Mouse (Mus musculus) lung, embryonic 15.5 days (tissue): ENCODE data around the gene Gm37240. TPM values are rescaled to one million over a fixed set of nuclear protein-coding genes. Genes with fewer than 3 reads are reported as not detected.

Experiments used
- ATAC-seq: fragments of 200-750 bp; cut with Nextera tagmentation; 2 replicates; pipeline ENCODE4 v1.8.0; 2017; ENCODE audit warnings: moderate number of reproducible peaks, borderline replicate concordance; ENCODE audit not compliant: low FRiP score, low TSS enrichment; ENCODE audit errors: extremely low read depth
- H3K27ac ChIP-seq: fragments of 300-500 bp; sonication (generic); 2 replicates; pipeline ENCODE4 v1.5.1; 2015; ENCODE audit warnings: moderate library complexity, mild to moderate bottlenecking, inconsistent platforms
- H3K27me3 ChIP-seq: fragments of 300-500 bp; sonication (generic); 2 replicates; pipeline ENCODE4 v1.6.1; 2015; ENCODE audit warnings: inconsistent platforms
- H3K36me3 ChIP-seq: fragments of 300-500 bp; sonication (generic); 2 replicates; pipeline ENCODE4 v1.6.1; 2015; ENCODE audit warnings: inconsistent platforms
- H3K4me1 ChIP-seq: fragments of 300-500 bp; sonication (generic); 2 replicates; pipeline ENCODE4 v1.6.1; 2015; ENCODE audit warnings: inconsistent platforms
- H3K4me2 ChIP-seq: fragments of 300-500 bp; sonication (generic); 2 replicates; pipeline ENCODE4 v1.6.1; 2015; ENCODE audit warnings: inconsistent platforms, mild to moderate bottlenecking, moderate library complexity
- H3K4me3 ChIP-seq: fragments of 300-500 bp; sonication (generic); 2 replicates; pipeline ENCODE4 v1.5.1; 2015; ENCODE audit warnings: mild to moderate bottlenecking, inconsistent platforms
- H3K9ac ChIP-seq: fragments of 300-500 bp; sonication (generic); 2 replicates; pipeline ENCODE4 v1.6.1; 2015; ENCODE audit warnings: inconsistent platforms
- H3K9me3 ChIP-seq: fragments of 300-500 bp; sonication (generic); 2 replicates; pipeline ENCODE4 v1.6.1; 2016; ENCODE audit warnings: inconsistent platforms
- WGBS: fragments of 180-500 bp; shearing (Covaris S2); methylation state at CpG from one replicate; pipeline ENCODE4 v1.1.7; 2015; 5-methylcytosine and 5-hydroxymethylcytosine counted together
- polyA plus RNA-seq: library from polyadenylated mRNA; unstranded; fragments of >200 nt; fragmentation: Nextera tagmentation; extraction: Ambion mirVana; gene quantifications from 2 replicates; pipeline ENCODE4 v1.2.1, GENCODE M21; 2015

Gene Gm37240
- polyA plus RNA-seq, 1 experiment from 2014 or later = 8.8 TPM

GRCm38 (mm10) chr3:85222046-85222445 is 665.3 kb downstream of the Gm37240 start:
- Histone ChIP-seq H3K36me3 (no peaks in the 10 kb centered on the region), H3K9me3 (no peaks in the 10 kb centered on the region), H3K9ac (no peak overlapping the region), H3K4me1 (no peaks in the 10 kb centered on the region), H3K4me2 (no peak overlapping the region), H3K27me3 (no peaks in the 10 kb centered on the region), H3K4me3 (no peak overlapping the region), H3K27ac (no peak overlapping the region)
- no peak for ATAC-seq
- WGBS = 69% methylated on average over 5 of the region's 5 CpGs

DNA sequence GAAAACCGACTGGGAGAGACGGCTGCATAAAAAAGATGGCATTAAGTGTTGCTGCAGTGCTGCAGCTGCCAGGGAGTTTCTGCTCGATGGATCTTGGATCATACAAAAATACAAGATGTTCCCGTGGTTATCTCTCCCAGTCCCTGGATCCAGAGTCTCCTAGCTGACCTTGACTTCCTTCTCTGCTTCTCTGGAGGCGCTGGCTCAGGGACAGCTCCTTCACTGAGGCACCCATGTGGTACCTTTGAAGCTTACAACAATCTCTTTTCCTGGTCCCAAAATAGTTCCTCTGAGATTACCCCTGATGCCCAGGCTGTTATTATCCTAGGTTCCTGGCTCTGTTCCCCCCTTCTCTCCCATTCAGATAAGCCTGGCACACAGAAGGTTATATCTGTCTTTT is 672.4 kb downstream of the Gm37240 start:
- Histone ChIP-seq H3K4me2 (no peak overlapping the region), H3K9me3 (no peaks in the 10 kb centered on the region), H3K9ac (no peak overlapping the region), H3K27me3 (no peaks in the 10 kb centered on the region), H3K4me3 (no peak overlapping the region), H3K27ac (no peak overlapping the region), H3K4me1 (no peaks in the 10 kb centered on the region), H3K36me3 (no peaks in the 10 kb centered on the region)
- WGBS = 58% methylated on average over 5 of the region's 5 CpGs
- no peak for ATAC-seq

DNA sequence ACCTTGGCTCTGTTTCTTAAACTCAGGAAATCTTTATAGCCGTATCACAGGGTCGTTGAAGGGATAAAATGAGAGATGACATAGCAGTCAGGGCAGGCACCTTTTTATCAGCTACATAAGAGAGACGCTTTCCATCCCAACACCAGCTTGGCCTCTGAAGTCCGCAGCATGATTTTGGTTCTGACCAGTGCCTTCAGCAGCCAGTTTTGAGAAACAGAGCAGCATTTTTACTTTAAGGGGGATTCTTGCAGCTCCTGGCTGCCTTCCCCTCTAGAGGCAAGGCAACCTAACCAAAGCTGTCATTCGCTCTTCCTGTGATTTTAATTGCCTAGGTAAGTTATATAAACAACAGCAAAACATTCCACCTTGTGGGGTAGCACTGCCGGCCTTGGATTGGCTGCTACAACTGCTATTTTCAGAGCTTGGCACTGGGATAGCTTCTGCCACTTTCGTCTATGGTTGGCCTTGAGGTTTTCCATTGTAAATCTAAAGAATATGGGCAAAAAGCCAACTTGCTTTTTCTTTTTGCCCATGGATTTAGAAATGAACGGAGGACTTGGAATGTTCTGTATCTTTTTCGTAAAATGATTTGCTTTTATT is 674.5 kb downstream of the Gm37240 start:
- 40% methylated on average over 9 of the region's 9 CpGs for WGBS
- no peak overlapping the region for H3K27ac ChIP-seq
- H3K36me3 ChIP-seq = no peaks in the 10 kb centered on the region
- no peaks in the 10 kb centered on the region for H3K4me1 ChIP-seq
- no peaks in the 10 kb centered on the region for H3K27me3 ChIP-seq
- no peak overlapping the region for H3K4me2 ChIP-seq
- no peak for ATAC-seq
- H3K9me3 ChIP-seq = no peaks in the 10 kb centered on the region
- no peak overlapping the region for H3K4me3 ChIP-seq
- H3K9ac ChIP-seq = no peak overlapping the region

GRCm38 (mm10) chr3:85209887-85210844 is 677.2 kb downstream of the Gm37240 start:
- no peaks in the 10 kb centered on the region for H3K27me3 ChIP-seq
- no peak overlapping the region for H3K4me2 ChIP-seq
- no peaks in the 10 kb centered on the region for H3K9me3 ChIP-seq
- WGBS = 45% methylated on average over 17 of the region's 17 CpGs
- no peak overlapping the region for H3K9ac ChIP-seq
- H3K4me3 ChIP-seq = no peak overlapping the region
- no peaks in the 10 kb centered on the region for H3K36me3 ChIP-seq
- ATAC-seq = no peak
- H3K4me1 ChIP-seq = no peaks in the 10 kb centered on the region
- H3K27ac ChIP-seq = no peak overlapping the region

DNA sequence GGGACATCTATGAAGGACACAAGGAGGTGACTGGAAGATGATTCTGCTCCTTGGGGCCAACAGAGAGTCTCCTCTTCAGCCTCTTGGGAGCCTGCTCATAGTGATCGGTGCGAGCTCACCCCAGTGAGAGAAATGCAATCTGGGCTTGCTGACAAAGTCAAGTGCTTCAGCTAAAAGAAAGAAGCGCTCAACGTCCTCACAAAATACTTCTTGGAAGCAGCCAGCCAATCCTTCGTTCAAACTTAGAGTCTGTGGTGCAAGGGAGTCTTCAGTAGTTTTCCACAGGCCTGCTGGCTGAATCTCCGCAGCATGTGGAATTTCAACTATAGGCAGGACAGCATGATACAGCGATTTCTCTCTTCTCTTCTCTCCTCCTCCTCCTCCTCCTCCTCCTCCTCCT is 680.8 kb downstream of the Gm37240 start:
- WGBS = 74% methylated on average over 7 of the region's 7 CpGs
- no peaks in the 10 kb centered on the region for H3K4me1 ChIP-seq
- no peak for ATAC-seq

DNA sequence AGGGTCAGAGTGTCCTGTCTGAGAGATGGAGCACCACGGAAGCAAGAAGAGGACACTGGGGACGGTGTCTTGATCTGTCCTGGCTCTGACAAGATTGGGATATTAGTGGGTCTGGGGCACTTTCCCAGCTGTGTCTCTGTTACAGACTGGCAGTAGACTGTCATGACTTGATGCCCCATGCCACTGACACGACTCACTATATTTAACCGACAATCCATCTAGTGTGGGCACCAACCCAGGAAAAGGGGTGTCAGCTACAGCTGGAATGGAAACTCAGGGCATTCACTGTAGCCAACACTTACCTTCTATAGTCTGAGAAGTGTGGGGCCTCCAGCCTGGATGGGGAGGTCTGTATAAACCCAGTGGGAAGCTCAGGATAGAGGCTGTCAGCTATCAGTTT is 681.4 kb downstream of the Gm37240 start:
- Histone ChIP-seq H3K4me2 (no peak overlapping the region), H3K4me3 (no peak overlapping the region), H3K36me3 (no peaks in the 10 kb centered on the region), H3K27ac (no peak overlapping the region), H3K27me3 (no peaks in the 10 kb centered on the region), H3K9ac (no peak overlapping the region), H3K9me3 (no peaks in the 10 kb centered on the region), H3K4me1 (no peaks in the 10 kb centered on the region)
- no peak for ATAC-seq
- WGBS = 72% methylated on average over 4 of the region's 4 CpGs

More for the DNA sequence above, 680.8 kb downstream of the Gm37240 start:
- Histone ChIP-seq H3K4me2 (no peak overlapping the region), H3K9ac (no peak overlapping the region), H3K36me3 (no peaks in the 10 kb centered on the region), H3K4me3 (no peak overlapping the region), H3K27me3 (no peaks in the 10 kb centered on the region), H3K9me3 (no peaks in the 10 kb centered on the region), H3K27ac (no peak overlapping the region)

DNA sequence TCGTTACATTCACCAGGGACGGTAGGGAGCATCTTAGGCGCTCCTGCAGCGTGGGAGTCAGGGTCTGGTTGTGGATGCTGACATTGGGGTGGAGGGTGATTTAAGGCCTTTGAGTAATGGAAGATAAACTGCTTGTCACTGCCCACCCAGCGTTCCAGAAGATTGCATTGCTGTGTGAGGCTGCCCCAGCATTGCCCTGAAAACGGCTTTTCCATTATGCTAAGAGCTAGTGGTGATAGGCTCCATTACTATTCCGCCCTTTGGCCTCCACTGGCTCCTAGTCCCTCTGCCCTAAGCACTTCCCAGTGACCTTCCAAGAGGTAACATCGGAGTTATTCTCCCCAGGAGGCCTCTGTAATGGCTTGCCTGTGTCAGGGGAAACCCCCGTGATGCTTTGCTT is 683.7 kb downstream of the Gm37240 start:
- H3K9me3 ChIP-seq = no peaks in the 10 kb centered on the region
- no peak overlapping the region for H3K27ac ChIP-seq
- WGBS = 51% methylated on average over 9 of the region's 9 CpGs
- no peak overlapping the region for H3K9ac ChIP-seq
- H3K4me1 ChIP-seq = no peaks in the 10 kb centered on the region
- no peaks in the 10 kb centered on the region for H3K36me3 ChIP-seq
- no peaks in the 10 kb centered on the region for H3K27me3 ChIP-seq
- no peak overlapping the region for H3K4me2 ChIP-seq
- H3K4me3 ChIP-seq = no peak overlapping the region
- ATAC-seq = no peak

DNA sequence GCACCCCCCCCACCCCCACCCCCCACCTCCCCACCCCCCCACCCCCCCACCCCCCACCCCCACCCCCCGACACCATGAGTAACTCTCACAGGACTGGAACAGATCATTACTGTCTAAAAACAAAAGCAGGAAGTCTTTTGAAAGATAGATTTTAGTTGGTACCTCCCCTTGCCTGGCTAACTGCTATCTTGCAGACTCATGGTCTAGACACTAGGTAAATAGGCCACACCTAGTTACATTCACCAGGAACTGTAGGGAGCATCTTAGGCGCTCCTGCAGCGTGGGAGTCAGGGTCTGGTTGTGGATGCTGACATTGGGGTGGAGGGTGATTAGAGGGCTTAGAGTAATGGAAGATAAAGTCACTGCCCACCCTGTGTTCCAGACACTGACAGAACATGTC is 684.6 kb downstream of the Gm37240 start:
- H3K4me2 ChIP-seq = no peak overlapping the region
- no peaks in the 10 kb centered on the region for H3K27me3 ChIP-seq
- no peaks in the 10 kb centered on the region for H3K9me3 ChIP-seq
- no peak overlapping the region for H3K4me3 ChIP-seq
- ATAC-seq = no peak
- no peaks in the 10 kb centered on the region for H3K36me3 ChIP-seq
- H3K27ac ChIP-seq = no peak overlapping the region
- no peak overlapping the region for H3K9ac ChIP-seq
- 45% methylated on average over 3 of the region's 3 CpGs for WGBS
- no peaks in the 10 kb centered on the region for H3K4me1 ChIP-seq

DNA sequence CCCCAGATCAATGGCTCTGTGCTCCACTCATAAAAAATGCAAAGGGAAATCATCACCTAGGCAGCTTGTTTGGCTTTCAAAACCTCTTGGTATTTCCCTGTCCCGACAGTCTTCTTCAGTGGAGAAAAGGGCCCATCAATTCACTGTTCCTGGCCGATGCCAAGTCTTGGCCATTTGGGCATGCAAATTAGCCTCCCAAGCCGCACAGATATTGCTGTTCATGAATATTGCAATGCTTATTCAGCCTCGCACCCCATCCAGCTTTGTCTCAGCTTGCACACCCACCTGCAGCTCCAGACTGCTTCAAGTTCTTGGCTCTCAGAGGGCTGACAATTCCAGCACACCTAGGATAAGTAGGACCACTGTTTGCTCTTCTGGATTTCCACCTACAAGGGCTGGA is 685.5 kb downstream of the Gm37240 start:
- H3K4me1 ChIP-seq = no peaks in the 10 kb centered on the region

GRCm38 (mm10) chr3:85198496-85198895 is 688.8 kb downstream of the Gm37240 start:
- Histone ChIP-seq H3K4me1 (no peaks in the 10 kb centered on the region), H3K4me3 (no peak overlapping the region), H3K36me3 (no peaks in the 10 kb centered on the region), H3K9ac (no peak overlapping the region), H3K27ac (no peak overlapping the region), H3K27me3 (no peaks in the 10 kb centered on the region), H3K9me3 (no peaks in the 10 kb centered on the region), H3K4me2 (no peak overlapping the region)
- 86% methylated on average over 3 of the region's 3 CpGs for WGBS
- no peak for ATAC-seq

More for the DNA sequence above, 685.5 kb downstream of the Gm37240 start:
- Histone ChIP-seq H3K9me3 (no peaks in the 10 kb centered on the region), H3K9ac (no peak overlapping the region), H3K36me3 (no peaks in the 10 kb centered on the region), H3K27ac (no peak overlapping the region), H3K4me2 (no peak overlapping the region), H3K27me3 (no peaks in the 10 kb centered on the region), H3K4me3 (no peak overlapping the region)
- 82% methylated on average over 4 of the region's 4 CpGs for WGBS
- ATAC-seq = no peak

DNA sequence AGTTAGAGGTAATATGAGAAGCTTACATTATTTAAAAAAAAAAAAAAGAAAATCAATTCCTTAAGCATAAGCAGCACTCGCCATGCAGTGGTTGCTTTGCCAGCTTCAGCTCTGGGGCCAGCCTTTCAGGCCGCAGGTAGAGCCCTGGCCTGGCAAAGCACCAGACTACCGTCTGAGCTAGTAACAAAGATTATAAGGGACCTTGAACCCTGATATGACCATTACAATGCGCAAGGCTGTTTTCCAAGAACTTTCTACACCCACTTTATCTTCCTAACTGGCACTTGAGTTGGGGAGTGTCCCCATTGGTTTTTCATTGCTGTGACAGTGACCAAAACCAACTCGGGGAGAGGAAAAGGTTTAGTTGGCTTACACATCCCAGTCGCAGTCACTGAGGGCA is 690.2 kb downstream of the Gm37240 start:
- no peaks in the 10 kb centered on the region for H3K36me3 ChIP-seq
- WGBS = 69% methylated on average over 6 of the region's 6 CpGs
- no peaks in the 10 kb centered on the region for H3K27me3 ChIP-seq
- H3K9me3 ChIP-seq = no peaks in the 10 kb centered on the region
- no peak overlapping the region for H3K9ac ChIP-seq
- no peak overlapping the region for H3K27ac ChIP-seq
- H3K4me1 ChIP-seq = no peaks in the 10 kb centered on the region
- no peak for ATAC-seq
- H3K4me3 ChIP-seq = no peak overlapping the region
- no peak overlapping the region for H3K4me2 ChIP-seq

- H3K9ac ChIP-seq = no peak overlapping the region
- H3K4me2 ChIP-seq = no peak overlapping the region
- no peak for ATAC-seq
- H3K27ac ChIP-seq = no peak overlapping the region
- H3K9me3 ChIP-seq = no peaks in the 10 kb centered on the region
- H3K4me3 ChIP-seq = no peak overlapping the region
- WGBS = 76% methylated on average over 4 of the region's 4 CpGs
- H3K36me3 ChIP-seq = no peaks in the 10 kb centered on the region
- H3K27me3 ChIP-seq = no peaks in the 10 kb centered on the region
- H3K4me1 ChIP-seq = no peaks in the 10 kb centered on the region
These were observed 690.7 kb downstream of the Gm37240 start for GRCm38 (mm10) chr3:85196591-85196990.
